ENCODE assay signal across 33 mouse cellular contexts in genomic region chr7:97714651-97715050, GRCm38 (mm10).
"Had no signal": no experiment of that assay in that cellular context is flagged by ENCODE, and none has a peak within 500 bp of the region (broad histone marks: within the 10 kb centered on the region; RNA-seq: fewer than 3 reads in every experiment).

No protein-coding gene starts in this region.

- DNase-seq: heart, postnatal 14 days; heart, postnatal 36 days; heart, postnatal 4 days; kidney, adult 11 months; kidney, adult 18-20 months; kidney, adult 2 months; kidney, adult 8-10 months; kidney, adult 9 months; kidney, postnatal 10 days; kidney, postnatal 14 days; kidney, postnatal 25 days; kidney, postnatal 36 days; kidney, postnatal 4 days; layer of hippocampus, adult 9-11 months; layer of hippocampus, postnatal 36 days had no signal

- H3K9me3 ChIP-seq: heart, embryonic 15.5 days; hindbrain, embryonic 10.5 days; hindbrain, embryonic 12.5 days; hindbrain, embryonic 15.5 days; intestine, embryonic 15.5 days; kidney, embryonic 15.5 days had no signal

- H3K27me3 ChIP-seq: heart, embryonic 12.5 days; heart, embryonic 13.5 days; heart, embryonic 15.5 days; hindbrain, embryonic 12.5 days; hindbrain, embryonic 13.5 days; hindbrain, embryonic 15.5 days; intestine, embryonic 15.5 days; kidney, embryonic 15.5 days had no signal

- ATAC-seq: hindbrain, embryonic 16.5 days; hindbrain, postnatal 0 days; inflammation-experienced regulatory T-cells, adult 6 months; intestine, embryonic 15.5 days; intestine, embryonic 16.5 days; intestine, postnatal 0 days had no signal

- H3K9ac ChIP-seq: heart, embryonic 12.5 days; heart, embryonic 13.5 days; heart, embryonic 15.5 days; hindbrain, embryonic 12.5 days; hindbrain, embryonic 13.5 days; hindbrain, embryonic 14.5 days; hindbrain, embryonic 15.5 days; intestine, embryonic 15.5 days; kidney, embryonic 15.5 days had no signal

- H3K4me2 ChIP-seq: heart, embryonic 11.5 days; heart, embryonic 12.5 days; heart, embryonic 13.5 days; heart, embryonic 15.5 days; hindbrain, embryonic 12.5 days; hindbrain, embryonic 13.5 days; hindbrain, embryonic 14.5 days; hindbrain, embryonic 15.5 days; intestine, embryonic 15.5 days; kidney, embryonic 15.5 days had no signal

- H3K27ac ChIP-seq: heart, embryonic 13.5 days; heart, embryonic 15.5 days; hindbrain, embryonic 10.5 days; hindbrain, embryonic 12.5 days; hindbrain, embryonic 13.5 days; hindbrain, embryonic 14.5 days; hindbrain, embryonic 15.5 days; hindbrain, postnatal 0 days; intestine, embryonic 15.5 days; kidney, embryonic 15.5 days; kidney, postnatal 0 days; layer of hippocampus, adult 2 months had no signal

- H3K4me3 ChIP-seq: heart, embryonic 12.5 days; heart, embryonic 13.5 days; heart, embryonic 15.5 days; hindbrain, embryonic 10.5 days; hindbrain, embryonic 12.5 days; hindbrain, embryonic 13.5 days; hindbrain, embryonic 15.5 days; intestine, embryonic 15.5 days; kidney, embryonic 15.5 days; layer of hippocampus, adult 2 months had no signal

- H3K4me1 ChIP-seq: heart, embryonic 12.5 days; heart, embryonic 13.5 days; heart, embryonic 15.5 days; hindbrain, embryonic 10.5 days; hindbrain, embryonic 12.5 days; hindbrain, embryonic 13.5 days; hindbrain, embryonic 15.5 days; intestine, embryonic 15.5 days; kidney, embryonic 15.5 days had no signal
